Mouse (Mus musculus) embryonic facial prominence, embryonic 15.5 days (tissue): ENCODE measurements at regions not wholly inside any gene's neighbourhood (a gene's known extent, or its start where the extent isn't known, plus 50 kb on each side); places are given as distances from the start of the nearest gene placed in this dataset.
A peak's percentile ranks its signal among the peaks of the same experiment; 100 is the strongest.

Source experiments
- ATAC-seq: fragments of 200-750 bp; cut with Nextera tagmentation; 2 replicates; pipeline ENCODE4 v1.8.0; 2017; ENCODE audit warnings: low read depth, moderate TSS enrichment; ENCODE audit not compliant: insufficient number of reproducible peaks, low FRiP score, low TSS enrichment
- H3K27ac ChIP-seq: fragments of 300-500 bp; sonication (generic); replicated peaks from 2 replicates; pipeline ENCODE4 v1.5.1; 2015; ENCODE audit warnings: mild to moderate bottlenecking, inconsistent platforms
- H3K27me3 ChIP-seq: fragments of 300-500 bp; sonication (generic); 2 replicates; pipeline ENCODE4 v1.6.1; 2015; ENCODE audit warnings: inconsistent platforms
- H3K36me3 ChIP-seq: fragments of 300-500 bp; sonication (generic); 2 replicates; pipeline ENCODE4 v1.6.1; 2015; ENCODE audit warnings: mild to moderate bottlenecking, inconsistent platforms
- H3K4me1 ChIP-seq: fragments of 300-500 bp; sonication (generic); 2 replicates; pipeline ENCODE4 v1.6.1; 2015; ENCODE audit warnings: inconsistent platforms
- H3K4me2 ChIP-seq: fragments of 300-500 bp; sonication (generic); replicated peaks from 2 replicates; pipeline ENCODE4 v1.6.1; 2015; ENCODE audit warnings: mild to moderate bottlenecking, inconsistent platforms
- H3K4me3 ChIP-seq: fragments of 300-500 bp; sonication (generic); replicated peaks from 2 replicates; pipeline ENCODE4 v1.5.1; 2015; ENCODE audit warnings: mild to moderate bottlenecking, inconsistent platforms
- H3K9ac ChIP-seq: fragments of 300-500 bp; sonication (generic); 2 replicates; pipeline ENCODE4 v1.6.1; 2015; ENCODE audit warnings: inconsistent platforms
- H3K9me3 ChIP-seq: fragments of 300-500 bp; sonication (generic); replicated peaks from 2 replicates; pipeline ENCODE4 v1.6.1; 2016; ENCODE audit warnings: inconsistent platforms
- WGBS: fragments of 180-500 bp; shearing (Covaris S2); methylation state at CpG from one replicate; pipeline ENCODE4 v1.1.7; 2015; 5-methylcytosine and 5-hydroxymethylcytosine counted together

DNA sequence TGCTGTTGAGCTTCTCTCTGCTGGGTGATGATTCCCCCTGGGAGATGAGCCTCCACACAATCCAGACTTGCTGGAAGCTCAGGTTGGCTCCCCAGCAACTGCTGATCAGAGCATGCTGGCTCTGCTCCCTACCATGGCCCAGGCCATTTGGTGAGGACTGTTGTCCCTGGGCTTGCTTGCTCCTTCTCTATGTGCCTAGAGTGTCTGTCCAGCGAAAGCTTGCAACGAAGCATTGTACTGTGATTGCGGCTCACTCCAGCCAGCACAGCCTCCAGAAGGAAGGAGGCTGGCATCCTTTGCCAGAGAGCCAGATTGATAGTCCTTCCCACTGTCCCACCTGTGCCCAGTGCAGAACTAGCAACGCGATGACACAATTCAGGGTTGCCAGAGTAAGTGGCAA lies 295.1 kb upstream of the Npvf start:
- H3K36me3 ChIP-seq = no peaks in the 10 kb centered on the region
- H3K4me1 ChIP-seq = peaks cover 10% of the 10 kb centered on the region; the same call in 1 of the 2 replicates
- H3K27me3 ChIP-seq = no peaks in the 10 kb centered on the region
- no peak for ATAC-seq
- no peak overlapping the region for H3K4me3 ChIP-seq
- H3K27ac ChIP-seq = peak overlapping the region; percentile 63; the same call in 1 of the 2 replicates
- 94% methylated on average over 5 of the region's 5 CpGs for WGBS
- no peak overlapping the region for H3K4me2 ChIP-seq
- no peak overlapping the region for H3K9ac ChIP-seq
- H3K9me3 ChIP-seq = no peaks in the 10 kb centered on the region

DNA sequence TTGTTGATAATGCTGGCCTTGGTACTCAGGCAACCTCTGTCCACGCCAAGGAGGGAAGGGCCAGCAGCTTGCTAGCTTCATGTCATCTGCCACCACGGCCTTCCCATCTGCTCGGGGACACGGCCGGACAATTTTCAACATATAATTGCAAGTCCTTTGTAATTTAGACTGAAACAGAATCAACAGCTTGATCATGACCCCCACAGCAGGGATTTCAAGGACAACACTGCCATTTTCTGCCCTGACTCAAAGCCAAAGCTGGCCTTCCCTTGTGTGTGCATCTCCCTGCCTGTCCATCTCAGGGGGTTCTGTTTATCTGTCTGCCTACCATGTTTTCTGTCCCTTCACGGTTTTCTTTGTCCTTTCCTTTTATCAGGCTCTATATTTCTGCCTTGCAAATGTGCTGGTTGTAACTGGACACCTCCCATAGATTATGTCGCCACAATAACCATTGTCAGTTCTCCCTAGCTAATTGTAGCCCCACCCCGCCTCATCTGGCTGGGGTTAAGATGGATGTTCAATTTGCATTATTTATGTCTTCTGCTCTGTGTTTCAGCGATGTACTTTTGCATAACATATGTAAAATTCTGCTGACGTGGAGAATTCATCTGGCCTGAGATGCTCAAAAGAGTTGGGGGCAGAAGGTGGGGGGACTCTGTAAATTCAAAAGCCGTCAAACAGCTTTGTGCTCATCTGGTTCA lies 295.8 kb upstream of the Npvf start:
- Histone ChIP-seq H3K9ac (no peak overlapping the region), H3K27me3 (no peaks in the 10 kb centered on the region), H3K27ac (peak overlapping the region; percentile 63; the same call in 1 of the 2 replicates), H3K4me3 (no peak overlapping the region), H3K4me2 (no peak overlapping the region), H3K4me1 (peaks cover 10% of the 10 kb centered on the region; the same call in 1 of the 2 replicates), H3K9me3 (no peaks in the 10 kb centered on the region), H3K36me3 (no peaks in the 10 kb centered on the region)
- no peak for ATAC-seq
- 52% methylated on average over 11 of the region's 11 CpGs for WGBS

DNA sequence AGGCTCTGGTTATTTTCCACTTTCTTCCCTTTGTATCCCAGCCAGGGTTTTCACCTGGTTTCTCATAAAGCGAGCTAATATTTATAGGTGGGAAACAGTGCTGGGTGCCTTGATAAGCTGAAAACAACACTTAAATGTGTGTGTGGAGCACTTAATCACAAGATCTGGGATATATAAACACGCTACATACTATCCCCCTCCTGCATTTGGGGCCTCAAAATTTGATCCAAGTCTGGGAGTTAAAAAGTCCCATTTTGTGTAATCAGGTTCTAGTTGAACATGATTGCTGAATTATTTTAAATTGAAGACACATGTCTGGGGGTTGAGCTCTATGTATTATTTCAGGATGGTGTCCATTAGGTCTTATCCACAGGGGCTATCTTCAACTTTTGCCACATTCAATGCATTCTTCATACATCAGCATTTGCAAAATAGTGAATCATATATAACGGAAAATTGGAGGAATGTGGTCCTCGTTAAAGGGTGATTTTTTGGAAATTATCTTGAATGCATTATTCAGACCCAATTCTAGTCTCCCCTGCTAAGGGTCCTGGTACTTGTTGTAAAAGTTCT lies 303.2 kb upstream of the Npvf start:
- H3K4me2 ChIP-seq = no peak overlapping the region
- no peaks in the 10 kb centered on the region for H3K36me3 ChIP-seq
- H3K27ac ChIP-seq = peak overlapping the region; percentile 85
- H3K4me3 ChIP-seq = no peak overlapping the region
- H3K9ac ChIP-seq = no peak overlapping the region
- H3K27me3 ChIP-seq = no peaks in the 10 kb centered on the region
- ATAC-seq = peak; percentile 67
- H3K9me3 ChIP-seq = no peaks in the 10 kb centered on the region
- 45% methylated on average over 4 of the region's 4 CpGs for WGBS
- 0 out of 2 replicates have a peak, but pooled peaks cover 3% of the 10 kb centered on the region for H3K4me1 ChIP-seq

DNA sequence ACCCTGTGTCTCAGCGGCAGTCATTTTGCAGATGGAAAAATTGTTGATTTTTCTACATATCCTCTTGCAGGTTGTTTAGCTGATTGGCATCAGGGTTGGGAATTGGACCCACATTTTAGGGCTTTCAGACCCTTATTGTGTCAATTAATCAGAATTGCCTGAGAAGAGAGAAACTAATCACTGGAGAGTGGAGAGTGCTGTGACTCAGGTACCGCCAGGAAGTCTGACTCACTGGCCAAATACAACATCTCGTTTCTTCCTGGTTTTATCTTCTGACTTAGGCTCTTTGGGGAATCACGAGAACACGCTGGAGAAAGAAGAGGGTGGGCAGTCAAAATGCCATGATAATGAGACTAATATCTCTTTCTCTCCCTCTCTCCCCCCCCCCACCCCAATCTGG lies 306.1 kb upstream of the Npvf start:
- H3K9me3 ChIP-seq = no peaks in the 10 kb centered on the region
- H3K4me2 ChIP-seq = no peak overlapping the region
- H3K9ac ChIP-seq = no peak overlapping the region
- 68% methylated on average over 5 of the region's 5 CpGs for WGBS
- H3K27ac ChIP-seq = no peak overlapping the region
- no peak overlapping the region for H3K4me3 ChIP-seq
- H3K36me3 ChIP-seq = no peaks in the 10 kb centered on the region
- ATAC-seq = no peak
- H3K27me3 ChIP-seq = no peaks in the 10 kb centered on the region
- H3K4me1 ChIP-seq = 0 out of 2 replicates have a peak, but pooled peaks cover 3% of the 10 kb centered on the region

DNA sequence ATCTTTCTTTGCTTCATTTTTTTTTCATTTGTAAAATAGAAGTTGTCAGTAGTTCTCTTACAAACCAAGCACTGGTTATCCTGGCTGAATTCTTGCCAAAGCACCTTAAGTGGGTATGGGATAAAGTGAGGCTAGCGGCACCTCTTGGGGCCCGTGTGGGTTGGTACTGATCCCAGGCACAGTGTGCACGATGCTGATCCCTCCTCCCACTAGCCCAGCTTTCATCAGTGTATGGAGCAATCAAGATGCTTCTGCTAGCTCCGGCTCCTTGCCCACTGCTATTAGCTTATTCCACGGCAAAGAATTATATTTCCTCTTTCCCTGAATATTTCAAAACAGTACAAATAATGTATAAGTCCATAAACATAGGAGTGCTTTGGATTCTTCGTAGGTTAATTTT lies 307.4 kb upstream of the Npvf start:
- no peak for ATAC-seq
- Histone ChIP-seq H3K36me3 (no peaks in the 10 kb centered on the region), H3K27ac (peak overlapping the region; percentile 18; the same call in 1 of the 2 replicates)

DNA sequence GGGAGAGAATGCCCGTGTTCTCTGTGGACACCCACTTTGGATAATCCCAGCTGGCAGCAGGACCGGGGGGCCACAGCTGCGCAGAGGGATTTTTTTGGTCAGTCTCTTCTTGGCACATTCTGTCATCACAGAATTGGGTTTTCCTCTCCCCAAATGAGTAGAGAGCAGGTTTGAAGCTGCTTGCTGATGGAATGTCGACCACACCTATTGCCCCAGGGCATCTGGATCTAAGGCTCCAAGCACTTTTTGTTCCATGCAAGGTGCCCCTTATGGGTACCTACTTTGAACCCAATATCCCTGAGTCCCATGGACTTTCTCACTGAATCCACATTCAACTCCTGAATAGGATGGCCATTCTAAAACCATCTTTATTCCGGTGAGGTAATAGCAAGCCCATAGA lies 314.3 kb upstream of the Npvf start:
- Histone ChIP-seq H3K4me2 (no peak overlapping the region), H3K36me3 (no peaks in the 10 kb centered on the region), H3K27me3 (no peaks in the 10 kb centered on the region), H3K4me3 (no peak overlapping the region), H3K9ac (no peak overlapping the region), H3K9me3 (no peaks in the 10 kb centered on the region), H3K4me1 (peaks cover 22% of the 10 kb centered on the region), H3K27ac (peak overlapping the region; percentile 49)
- 64% methylated on average over 5 of the region's 5 CpGs for WGBS
- ATAC-seq = peak; percentile 64; the same call in 1 of the 2 replicates

More for the DNA sequence above, 307.4 kb upstream of the Npvf start:
- H3K4me3 ChIP-seq = no peak overlapping the region
- no peak overlapping the region for H3K9ac ChIP-seq
- H3K4me2 ChIP-seq = no peak overlapping the region
- no peaks in the 10 kb centered on the region for H3K9me3 ChIP-seq
- WGBS = 47% methylated on average over 6 of the region's 6 CpGs
- H3K4me1 ChIP-seq = 0 out of 2 replicates have a peak, but pooled peaks cover 3% of the 10 kb centered on the region
- H3K27me3 ChIP-seq = no peaks in the 10 kb centered on the region

DNA sequence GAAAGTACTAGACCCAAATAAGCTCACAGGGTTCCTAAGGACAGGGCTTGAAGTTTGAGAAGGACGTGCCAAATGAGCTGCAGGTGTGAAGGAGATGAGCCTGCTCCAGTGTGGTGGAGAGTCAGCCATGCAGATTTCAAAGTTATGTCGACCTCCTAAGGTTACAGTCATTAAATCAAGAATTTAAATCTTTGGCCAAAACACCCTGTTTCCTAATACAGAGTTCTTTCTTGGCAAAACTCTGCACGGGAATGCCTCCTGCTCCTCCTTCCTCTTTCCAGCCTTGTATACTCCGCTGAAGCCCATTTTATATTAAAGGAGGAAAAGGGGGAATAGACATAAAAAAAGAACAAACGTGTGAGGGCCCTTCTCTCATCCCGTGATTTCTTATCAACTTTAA lies 315.1 kb upstream of the Npvf start:
- Histone ChIP-seq H3K36me3 (no peaks in the 10 kb centered on the region), H3K4me3 (no peak overlapping the region), H3K4me1 (peaks cover 22% of the 10 kb centered on the region), H3K4me2 (no peak overlapping the region), H3K27me3 (no peaks in the 10 kb centered on the region), H3K9me3 (no peaks in the 10 kb centered on the region), H3K27ac (peak overlapping the region; percentile 65), H3K9ac (no peak overlapping the region)
- 42% methylated on average over 6 of the region's 6 CpGs for WGBS
- no peak for ATAC-seq

DNA sequence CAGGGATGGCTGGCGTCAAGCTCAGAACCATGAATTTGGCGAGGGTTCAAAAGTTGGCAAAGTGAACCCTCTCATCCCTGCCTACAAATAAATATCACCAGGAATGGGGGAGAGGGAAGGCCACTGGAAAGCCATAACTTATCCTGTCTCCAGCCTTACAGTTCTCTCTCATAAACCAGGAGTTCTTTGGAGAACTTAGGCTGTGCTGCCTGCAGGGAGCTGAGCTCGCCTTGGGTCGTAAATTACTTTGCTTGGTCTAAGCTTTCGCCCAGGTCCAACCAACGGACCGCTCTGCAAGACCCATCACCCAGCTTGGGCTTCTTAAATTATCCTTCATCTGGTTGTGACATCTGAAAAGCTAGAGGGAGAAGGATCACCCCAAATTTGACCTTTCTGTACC lies 315.8 kb upstream of the Npvf start:
- ATAC-seq = no peak
- no peaks in the 10 kb centered on the region for H3K36me3 ChIP-seq
- no peaks in the 10 kb centered on the region for H3K27me3 ChIP-seq
- H3K4me3 ChIP-seq = no peak overlapping the region
- 76% methylated on average over 7 of the region's 7 CpGs for WGBS
- H3K9me3 ChIP-seq = no peaks in the 10 kb centered on the region
- peak overlapping the region; percentile 65 for H3K27ac ChIP-seq
- peaks cover 22% of the 10 kb centered on the region for H3K4me1 ChIP-seq
- H3K9ac ChIP-seq = no peak overlapping the region
- H3K4me2 ChIP-seq = no peak overlapping the region

DNA sequence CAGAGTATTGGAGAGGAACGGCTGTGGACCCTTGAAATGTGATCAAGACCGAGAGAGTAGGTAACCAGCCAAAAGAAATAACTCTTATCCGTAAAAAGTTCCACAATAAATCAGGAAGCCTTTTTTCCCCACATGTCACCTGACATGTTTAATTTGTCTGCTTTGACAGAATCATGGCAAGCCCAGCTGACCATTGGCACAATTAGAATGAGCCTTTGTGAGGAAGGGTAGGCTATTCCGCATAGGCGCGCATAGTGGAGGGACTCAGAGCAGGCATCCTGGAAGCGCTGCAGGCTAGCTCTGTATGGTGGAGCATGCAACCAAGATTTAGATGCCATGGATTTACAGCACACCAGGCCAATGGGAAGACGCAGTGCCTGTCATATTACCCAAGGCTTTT lies 316.5 kb upstream of the Npvf start:
- H3K27ac ChIP-seq = no peak overlapping the region
- no peak overlapping the region for H3K9ac ChIP-seq
- peaks cover 22% of the 10 kb centered on the region for H3K4me1 ChIP-seq
- WGBS = 81% methylated on average over 8 of the region's 8 CpGs
- H3K4me2 ChIP-seq = no peak overlapping the region
- H3K4me3 ChIP-seq = no peak overlapping the region
- H3K27me3 ChIP-seq = no peaks in the 10 kb centered on the region
- H3K36me3 ChIP-seq = no peaks in the 10 kb centered on the region
- ATAC-seq = no peak
- H3K9me3 ChIP-seq = no peaks in the 10 kb centered on the region

DNA sequence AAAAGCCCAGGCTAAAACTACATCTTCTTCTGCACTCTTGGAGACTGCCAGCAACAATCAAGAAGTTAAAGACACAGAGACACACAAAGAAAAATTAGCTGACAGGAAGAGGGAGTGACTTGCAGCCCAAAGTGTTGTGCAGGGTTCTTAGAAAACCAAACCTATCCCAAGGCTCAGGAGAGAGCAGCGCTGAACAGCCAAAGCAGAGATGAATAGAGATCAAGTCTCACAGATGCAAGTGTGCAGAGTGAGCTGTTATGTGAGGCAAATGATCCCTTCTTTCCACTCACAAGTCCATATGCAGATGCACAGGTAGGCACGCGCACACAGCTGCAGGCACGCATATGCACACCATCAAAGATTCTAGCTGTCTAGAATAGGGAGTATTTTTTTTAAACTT lies 318.0 kb upstream of the Npvf start:
- H3K36me3 ChIP-seq = no peaks in the 10 kb centered on the region
- ATAC-seq = no peak
- no peak overlapping the region for H3K4me2 ChIP-seq
- no peak overlapping the region for H3K4me3 ChIP-seq
- H3K4me1 ChIP-seq = peaks cover 28% of the 10 kb centered on the region
- peak overlapping the region; percentile 65 for H3K27ac ChIP-seq
- no peak overlapping the region for H3K9ac ChIP-seq
- H3K9me3 ChIP-seq = no peaks in the 10 kb centered on the region
- 77% methylated on average over 4 of the region's 4 CpGs for WGBS
- no peaks in the 10 kb centered on the region for H3K27me3 ChIP-seq

DNA sequence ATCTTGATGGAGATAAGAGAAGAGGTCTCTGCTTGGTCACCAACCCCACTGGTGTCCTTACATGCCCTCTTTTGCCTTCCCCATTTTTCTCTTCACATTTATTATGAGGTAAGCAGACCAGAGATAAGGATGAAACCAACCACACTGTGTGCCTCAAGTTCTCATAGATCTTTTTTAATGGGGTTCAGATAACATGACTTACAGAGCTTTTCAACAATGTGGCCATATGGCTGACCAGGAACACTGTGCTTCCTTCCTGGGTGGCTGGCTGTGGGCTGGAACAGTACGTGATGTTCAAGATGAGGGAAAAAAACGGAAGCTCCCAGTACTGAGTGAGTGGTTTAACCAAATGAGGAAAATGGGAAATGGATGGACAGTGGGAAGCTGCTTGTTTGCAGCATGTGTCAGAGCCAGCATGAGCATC lies 319.0 kb upstream of the Npvf start:
- 83% methylated on average over 2 of the region's 2 CpGs for WGBS
- ATAC-seq = no peak
- Histone ChIP-seq H3K4me1 (peaks cover 31% of the 10 kb centered on the region), H3K9me3 (no peaks in the 10 kb centered on the region), H3K27ac (no peak overlapping the region), H3K9ac (no peak overlapping the region), H3K4me2 (no peak overlapping the region), H3K27me3 (no peaks in the 10 kb centered on the region), H3K36me3 (no peaks in the 10 kb centered on the region), H3K4me3 (no peak overlapping the region)

DNA sequence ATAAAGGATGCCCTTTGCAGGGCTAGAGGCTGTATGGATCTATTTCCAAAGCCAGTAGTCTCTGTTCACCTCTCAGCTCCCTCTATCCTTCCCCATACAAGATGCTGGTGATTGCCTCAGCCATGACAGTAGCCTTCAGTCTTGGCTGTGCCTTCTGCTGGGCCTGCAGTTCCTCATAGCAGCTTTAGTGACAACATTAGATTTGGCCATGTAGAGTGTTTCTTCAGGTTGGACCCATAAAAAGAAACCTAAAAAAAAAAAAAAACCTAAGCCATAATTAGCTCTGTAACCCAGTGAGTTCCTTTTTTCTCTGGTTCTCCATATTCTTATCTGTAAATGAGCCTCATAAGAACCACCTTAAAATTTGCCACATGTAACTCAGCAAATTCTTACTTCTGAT lies 319.6 kb upstream of the Npvf start:
- Histone ChIP-seq H3K36me3 (no peaks in the 10 kb centered on the region), H3K4me2 (no peak overlapping the region), H3K9ac (no peak overlapping the region), H3K4me3 (no peak overlapping the region), H3K27ac (no peak overlapping the region), H3K9me3 (no peaks in the 10 kb centered on the region), H3K27me3 (no peaks in the 10 kb centered on the region), H3K4me1 (peaks cover 32% of the 10 kb centered on the region)
- ATAC-seq = no peak
